Mouse (Mus musculus) natural killer cell, adult 2 months (primary cell): Measurements from ENCODE around the gene Inha.

Experiments used
- DNase-seq, 2 experiments: peaks; one replicate each; pipeline ENCODE4 v3.0.0; 2022; ENCODE audit warnings: low spot score in 2 of 2

Inha gene

GRCm38 (mm10) chr1:75558388-75559178 is 51.7 kb downstream of the Inha start:
- no peak for DNase-seq

GRCm38 (mm10) chr1:75559212-75559925 is 52.5 kb downstream of the Inha start:
- DNase-seq = peak; percentile 56 to 83
